In the genomic region with DNA sequence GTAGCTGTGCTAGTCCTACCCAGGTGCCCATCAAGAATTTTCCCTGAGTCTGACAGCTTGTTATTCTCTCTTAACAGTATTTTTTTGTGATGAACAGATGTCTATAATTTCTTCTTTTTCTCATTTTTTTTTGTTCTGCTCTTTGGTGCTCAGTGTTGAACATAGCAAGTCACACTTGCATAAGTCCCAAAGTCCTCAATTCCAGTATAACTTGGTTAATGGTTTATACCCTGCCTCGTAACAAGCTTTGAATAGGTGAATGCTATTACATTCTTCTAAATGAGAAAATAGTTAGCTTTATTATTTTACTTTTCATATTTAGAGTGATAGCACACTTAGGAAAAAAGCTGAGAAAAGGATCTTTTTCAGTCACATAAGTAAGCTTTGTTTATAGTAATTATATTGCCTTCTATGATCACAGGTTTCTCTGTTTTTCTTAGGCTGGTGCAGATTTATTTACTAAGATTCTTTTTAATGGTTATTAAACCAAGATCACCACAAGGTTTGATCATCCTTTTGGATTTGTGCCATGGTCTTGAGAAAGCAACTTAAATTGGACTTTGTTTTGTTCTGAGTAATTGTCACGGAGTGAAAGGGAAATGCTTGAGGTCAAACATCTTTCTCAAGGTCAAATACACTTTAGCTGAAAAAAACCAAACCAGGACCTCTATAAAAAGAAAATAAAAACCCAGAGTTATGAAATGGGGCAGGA, we compare ENCODE assay signal across 28 mouse cellular contexts. TPM values are rescaled to one million over a fixed set of nuclear protein-coding genes. Genes with fewer than 3 reads are reported as not detected.
DNase-seq lines count a peak whose midpoint lies in the region; ATAC-seq and TF ChIP-seq lines count a peak whose summit lies in the region.
"Had no signal": no experiment of that assay in that cellular context is flagged by ENCODE, and none has a peak within 500 bp of the region (broad histone marks: within the 10 kb centered on the region; RNA-seq: fewer than 3 reads in every experiment).

No protein-coding gene starts in this region.

- no peaks in the 10 kb centered on the region for H3K36me3 ChIP-seq in kidney, adult 2 months (ENCODE audit: control insufficient read depth, insufficient read depth, low read length)
- H3K36me3 ChIP-seq in kidney, embryonic 16.5 days (ENCODE audit: insufficient read depth, low read length), result no peaks in the 10 kb centered on the region
- no peaks in the 10 kb centered on the region for H3K36me3 ChIP-seq in kidney, postnatal 0 days (ENCODE audit: insufficient read depth, low read length)
- H3K36me3 ChIP-seq in liver, adult 2 months (ENCODE audit: control insufficient read depth, insufficient read depth, low read length), result no peaks in the 10 kb centered on the region
- H3K36me3 ChIP-seq: embryonic facial prominence, embryonic 10.5 days; embryonic facial prominence, embryonic 12.5 days; forebrain, embryonic 15.5 days; G1E had no signal

- no peaks in the 10 kb centered on the region for H3K9me3 ChIP-seq in kidney, embryonic 16.5 days (ENCODE audit: low read length)
- H3K9me3 ChIP-seq in kidney, postnatal 0 days (replicated peaks; ENCODE audit: low read length), result no peaks in the 10 kb centered on the region
- H3K9me3 ChIP-seq: embryonic facial prominence, embryonic 10.5 days; embryonic facial prominence, embryonic 12.5 days; forebrain, embryonic 13.5 days; forebrain, embryonic 15.5 days; G1E had no signal

- no peak for ATAC-seq in kidney, embryonic 16.5 days (ENCODE audit: low FRiP score, low TSS enrichment)
- peak; percentile 68; the same call in 1 of the 2 replicates for ATAC-seq in kidney, postnatal 0 days (replicated peaks; ENCODE audit: low FRiP score, low read depth)
- ATAC-seq: activated CD4-positive, CD25-positive, alpha-beta regulatory T cell, adult 4 months; CD4-positive, CD25-positive, alpha-beta regulatory T cell, adult 4 months; forebrain, embryonic 13.5 days; forebrain, embryonic 15.5 days; Patski had no signal

- DNase-seq in kidney, adult 2 months, result peak; percentile 70
- DNase-seq in kidney, postnatal 0 days (ENCODE audit: low spot score), result no peak
- DNase-seq in kidney, postnatal 25 days, result no peak
- peak; percentile 59 for DNase-seq in liver, adult 2 months (ENCODE audit: extremely low read depth, low read depth, low spot score)
- DNase-seq in liver, result no peak
- DNase-seq: adrenal gland, adult 8-10 months; adrenal gland, postnatal 14 days; adrenal gland, postnatal 36 days; B cell, adult 2 months; cerebellum, adult 11-12 months; cerebellum, adult 2 months; cerebellum, adult 9-10 months; cerebellum, postnatal 10 days; cerebellum, postnatal 25 days had no signal

- peak overlapping the region; percentile 86 for H3K27ac ChIP-seq in kidney, adult 2 months (ENCODE audit: insufficient read depth, low read depth, low read length)
- H3K27ac ChIP-seq in kidney, embryonic 16.5 days (ENCODE audit: low read length), result no peak overlapping the region
- 0 out of 2 replicates have a peak overlapping the region, but pooled peaks have one; percentile 36 for H3K27ac ChIP-seq in kidney, postnatal 0 days
- H3K27ac ChIP-seq in liver, adult 2 months (replicated peaks; ENCODE audit: insufficient read depth, low read depth, low read length), result no peak overlapping the region
- H3K27ac ChIP-seq: embryonic facial prominence, embryonic 10.5 days; embryonic facial prominence, embryonic 12.5 days; forebrain, embryonic 13.5 days; forebrain, embryonic 15.5 days had no signal

- no peaks in the 10 kb centered on the region for H3K27me3 ChIP-seq in kidney, adult 2 months (replicated peaks; ENCODE audit: control insufficient read depth, insufficient read depth, low read length)
- H3K27me3 ChIP-seq in kidney, embryonic 16.5 days (ENCODE audit: insufficient read depth, low read length), result no peaks in the 10 kb centered on the region
- H3K27me3 ChIP-seq in kidney, postnatal 0 days (ENCODE audit: insufficient read depth, low read length), result no peaks in the 10 kb centered on the region
- no peaks in the 10 kb centered on the region for H3K27me3 ChIP-seq in liver, adult 2 months (ENCODE audit: control insufficient read depth, insufficient read depth, low read length)
- H3K27me3 ChIP-seq: CH12.LX; embryonic facial prominence, embryonic 12.5 days; forebrain, embryonic 13.5 days; forebrain, embryonic 15.5 days; Patski had no signal

- TF ChIP-seq CTCF in kidney, adult 2 months (conservative IDR thresholded peaks at IDR 0.05; ENCODE audit: insufficient read depth, insufficient read length, low read depth, low read length), result no peak
- TF ChIP-seq CTCF in kidney, postnatal 0 days (IDR thresholded peaks at IDR 0.05; ENCODE audit: low read depth), result no peak
- TF ChIP-seq CTCF in liver, adult 2 months (IDR thresholded peaks at IDR 0.05; ENCODE audit: low read depth, low read length), result no peak

- H3K4me3 ChIP-seq in kidney, adult 2 months (ENCODE audit: insufficient read depth, low read depth, low read length), result no peak overlapping the region
- H3K4me3 ChIP-seq in kidney, embryonic 16.5 days (ENCODE audit: low read length), result no peak overlapping the region
- no peak overlapping the region for H3K4me3 ChIP-seq in kidney, postnatal 0 days (replicated peaks; ENCODE audit: low read depth, low read length)
- no peak overlapping the region for H3K4me3 ChIP-seq in liver, adult 2 months (ENCODE audit: insufficient read depth, low read depth, low read length)
- H3K4me3 ChIP-seq: embryonic facial prominence, embryonic 10.5 days; embryonic facial prominence, embryonic 12.5 days; forebrain, embryonic 13.5 days; forebrain, embryonic 15.5 days had no signal

- no peak for TF ChIP-seq POLR2A in kidney, adult 2 months (IDR thresholded peaks at IDR 0.05; ENCODE audit: low read depth, low read length)
- no peak for TF ChIP-seq POLR2A in liver, adult 2 months (IDR thresholded peaks at IDR 0.05; ENCODE audit: extremely low read depth, insufficient read depth, low read length)

- WGBS in kidney, adult 2 months, result 33% methylated on average over 2 of the region's 2 CpGs
- whole genome bisulfite sequencing in kidney, embryonic 16.5 days, result 54% methylated on average over 2 of the region's 2 CpGs
- WGBS in kidney, postnatal 0 days, result 48% methylated on average over 2 of the region's 2 CpGs
- 11% methylated on average over 2 of the region's 2 CpGs for WGBS in liver, adult 2 months

- no peaks in the 10 kb centered on the region; the same call in 1 of the 2 replicates for H3K4me1 ChIP-seq in kidney, adult 2 months (ENCODE audit: control insufficient read depth, insufficient read depth, low read length)
- no peaks in the 10 kb centered on the region for H3K4me1 ChIP-seq in kidney, embryonic 16.5 days (ENCODE audit: insufficient read depth, low read length)
- no peaks in the 10 kb centered on the region for H3K4me1 ChIP-seq in kidney, postnatal 0 days (replicated peaks; ENCODE audit: insufficient read depth, low read length)
- 0 out of 2 replicates have a peak, but pooled peaks cover 1% of the 10 kb centered on the region for H3K4me1 ChIP-seq in liver, adult 2 months (ENCODE audit: control insufficient read depth, insufficient read depth, low read length)
- H3K4me1 ChIP-seq: embryonic facial prominence, embryonic 10.5 days; embryonic facial prominence, embryonic 12.5 days; forebrain, embryonic 13.5 days; forebrain, embryonic 15.5 days had no signal

- H3K9ac ChIP-seq in kidney, embryonic 16.5 days (replicated peaks; ENCODE audit: low read length), result no peak overlapping the region
- H3K9ac ChIP-seq in kidney, postnatal 0 days (ENCODE audit: low read depth, low read length), result no peak overlapping the region
- H3K9ac ChIP-seq in liver, adult 2 months (ENCODE audit: low read depth, low read length), result no peak overlapping the region
- H3K9ac ChIP-seq: embryonic facial prominence, embryonic 12.5 days; forebrain, embryonic 13.5 days; forebrain, embryonic 15.5 days had no signal

- no peak overlapping the region for H3K4me2 ChIP-seq in kidney, embryonic 16.5 days (replicated peaks; ENCODE audit: low read depth, low read length)
- H3K4me2 ChIP-seq in kidney, postnatal 0 days (ENCODE audit: low read length), result no peak overlapping the region
- H3K4me2 ChIP-seq: embryonic facial prominence, embryonic 12.5 days; forebrain, embryonic 13.5 days; forebrain, embryonic 15.5 days had no signal

- no peaks in the 10 kb centered on the region for H3K79me2 ChIP-seq in liver, adult 2 months (ENCODE audit: control insufficient read depth, insufficient read depth, low read length)

RNA-seq across cellular contexts. Expression of a gene that starts 45.9 kb away (rescaled TPM):
- 50.4 and 61.1 TPM in 2 replicates for polyA plus RNA-seq in kidney, adult 2 months (2012; rRNA removed)
- 10.0 and 11.3 TPM in 2 replicates for polyA plus RNA-seq in kidney, embryonic 16.5 days (2015; fragmentation: Nextera tagmentation; extraction: Ambion mirVana)
- polyA plus RNA-seq in kidney, postnatal 0 days (2015; fragmentation: Nextera tagmentation; extraction: Ambion mirVana), result 17.3 and 20.8 TPM in 2 replicates
- 0.60 and 0.65 TPM in 2 replicates for total RNA-seq in liver, adult 2 months (2014; rRNA removed)
- 0.11 and 0.12 TPM in 2 replicates for polyA plus RNA-seq in liver, adult 2 months (2012; rRNA removed)
- total RNA-seq: CH12.LX had no signal
- polyA plus RNA-seq: CD4-positive, CD25-positive, alpha-beta regulatory T cell, adult 4 months; G1E; Patski had no signal

RNA-seq across cellular contexts. Expression of a gene that starts 52.4 kb away (rescaled TPM):
- polyA plus RNA-seq in kidney, adult 2 months (2012; rRNA removed), result not detected in 2 replicates
- polyA plus RNA-seq in kidney, embryonic 16.5 days (2015; fragmentation: Nextera tagmentation; extraction: Ambion mirVana), result not detected in 2 replicates
- not detected in 2 replicates for polyA plus RNA-seq in kidney, postnatal 0 days (2015; fragmentation: Nextera tagmentation; extraction: Ambion mirVana)
- total RNA-seq in liver, adult 2 months (2014; rRNA removed), result not detected in 2 replicates
- polyA plus RNA-seq in liver, adult 2 months (2012; rRNA removed), result not detected in 2 replicates
- total RNA-seq: adrenal gland, adult 18-20 months; adrenal gland, adult 8-10 months; adrenal gland, postnatal 14 days; adrenal gland, postnatal 36 days; CH12.LX had no signal
- polyA plus RNA-seq: activated CD4-positive, CD25-positive, alpha-beta regulatory T cell, adult 4 months; CD4-positive, CD25-positive, alpha-beta regulatory T cell, adult 4 months; cerebellum, adult 2 months; cortical plate, adult 2 months; embryonic facial prominence, embryonic 10.5 days; embryonic facial prominence, embryonic 12.5 days; embryonic facial prominence, embryonic 14.5 days; forebrain, embryonic 11.5 days; forebrain, embryonic 13.5 days; forebrain, embryonic 15.5 days; G1E; Patski had no signal

Comparison
In these comparisons a context has a peak if more than half of its experiments do, and no peak if none do; other contexts are left out.
1. DNase-seq: peak in kidney, adult 2 months (single experiment) and liver, adult 2 months (single experiment); none in kidney, postnatal 0 days (single experiment), kidney, postnatal 25 days (0 of 2) and liver (single experiment).
2. H3K27ac ChIP-seq: peak in kidney, adult 2 months (single experiment) and kidney, postnatal 0 days (single experiment); none in kidney, embryonic 16.5 days (single experiment) and liver, adult 2 months (single experiment).